Mouse (Mus musculus): ENCODE data around the gene Apex1.
"Not testable (repeated sequence)": the region's sequence is repeated elsewhere in the genome, so short reads cannot be mapped to it uniquely, and the experiment has no call there.

The Apex1 gene

DNA sequence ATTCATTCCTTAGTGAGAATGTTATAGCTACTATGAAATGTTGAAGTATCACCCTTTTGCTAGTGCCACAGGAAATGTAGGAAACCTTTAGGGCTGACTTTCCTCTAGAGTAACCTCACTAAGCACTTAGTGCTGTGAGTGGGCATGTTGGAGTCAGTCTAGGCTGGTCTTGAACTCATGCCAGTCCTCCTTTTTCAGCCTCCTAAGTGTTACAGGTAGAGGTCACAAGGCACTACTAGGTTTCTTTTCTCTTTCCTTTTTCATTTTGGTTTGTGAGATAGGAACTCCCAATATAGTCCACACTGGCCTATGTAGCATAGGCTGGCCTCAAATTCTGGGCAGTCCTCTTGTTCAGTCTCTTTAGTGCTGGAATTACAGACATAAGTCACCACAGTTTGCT, 29.4 kb upstream of the Apex1 start:
- peaks cover 34% of the 10 kb centered on the region for H3K4me1 ChIP-seq (replicated peaks; ENCODE audit: low read depth, low read length)
- TF ChIP-seq NANOG (IDR thresholded peaks at IDR 0.05; ENCODE audit: borderline replicate concordance, low read length) (no peak), CTCF (conservative IDR thresholded peaks at IDR 0.05; ENCODE audit: low read length) (no peak), POU5F1 (IDR thresholded peaks at IDR 0.05; ENCODE audit: borderline replicate concordance, low read length) (no peak)

DNA sequence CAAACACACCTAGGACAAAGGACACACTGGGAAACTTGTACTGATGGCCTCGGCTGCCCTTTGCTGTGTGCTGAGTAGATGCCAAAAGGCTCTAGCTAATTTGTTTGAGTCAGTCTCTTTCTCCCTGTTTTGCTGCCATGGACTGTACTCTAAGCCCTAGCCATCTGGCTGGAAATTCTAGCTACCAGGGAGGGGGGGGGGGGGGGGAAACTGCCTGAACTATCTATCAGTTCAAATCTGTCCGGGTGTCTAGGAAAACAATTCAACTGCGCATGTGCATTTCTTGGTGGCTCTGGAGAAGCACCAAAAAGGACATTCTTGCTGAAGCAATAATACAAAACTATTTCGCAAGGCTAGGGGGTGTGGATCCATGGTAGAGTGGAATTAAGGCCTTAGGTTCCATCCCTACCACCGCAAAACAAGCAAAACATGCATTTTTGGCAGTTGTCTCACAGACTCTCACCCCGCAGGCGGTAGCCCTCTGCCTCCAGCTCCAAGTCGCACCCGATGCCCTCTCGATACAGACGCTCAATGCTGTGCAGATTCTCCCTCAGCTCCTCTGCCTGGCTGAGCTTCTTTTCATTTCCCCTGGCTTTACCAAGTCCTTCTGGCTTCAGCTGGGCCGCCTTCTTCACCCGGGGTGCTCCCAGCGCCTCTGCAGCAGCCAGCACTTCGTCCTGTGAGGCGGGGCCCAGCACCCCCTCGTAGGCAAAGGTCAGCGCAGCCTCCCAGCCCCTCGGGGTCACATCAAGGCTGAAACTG, 28.6 kb upstream of the Apex1 start:
- Histone ChIP-seq H3K9me3 (ENCODE audit: low read length) (peaks cover 9% of the 10 kb centered on the region), H3K36me3 (ENCODE audit: insufficient read depth, low read length) (no peaks in the 10 kb centered on the region), H3K4me1 (replicated peaks; ENCODE audit: low read depth, low read length) (peaks cover 34% of the 10 kb centered on the region), H3K4me3 (replicated peaks; ENCODE audit: low read length) (peak overlapping the region; percentile 77), H3K27me3 (ENCODE audit: insufficient read depth, low read length) (peaks cover 53% of the 10 kb centered on the region)
- TF ChIP-seq CTCF (conservative IDR thresholded peaks at IDR 0.05; ENCODE audit: low read length) = no peak
- no peak for TF ChIP-seq POU5F1 (IDR thresholded peaks at IDR 0.05; ENCODE audit: borderline replicate concordance, low read length)
- no peak for TF ChIP-seq NANOG (IDR thresholded peaks at IDR 0.05; ENCODE audit: borderline replicate concordance, low read length)

More for the DNA sequence above, 29.4 kb upstream of the Apex1 start:
- peaks cover 4% of the 10 kb centered on the region; the same call in 1 of the 2 replicates for H3K9me3 ChIP-seq (ENCODE audit: low read length)
- no peak overlapping the region for H3K4me3 ChIP-seq (replicated peaks; ENCODE audit: low read length)
- peaks cover 53% of the 10 kb centered on the region for H3K27me3 ChIP-seq (ENCODE audit: insufficient read depth, low read length)
- no peaks in the 10 kb centered on the region for H3K36me3 ChIP-seq (ENCODE audit: insufficient read depth, low read length)

GRCm38 (mm10) chr14:50896747-50897373, 27.9 kb upstream of the Apex1 start:
- H3K36me3 ChIP-seq (ENCODE audit: insufficient read depth, low read length) = no peaks in the 10 kb centered on the region
- peak overlapping the region; percentile 77 for H3K4me3 ChIP-seq (replicated peaks; ENCODE audit: low read length)
- H3K4me1 ChIP-seq (replicated peaks; ENCODE audit: low read depth, low read length) = peaks cover 34% of the 10 kb centered on the region
- TF ChIP-seq NANOG (IDR thresholded peaks at IDR 0.05; ENCODE audit: borderline replicate concordance, low read length) (no peak), CTCF (conservative IDR thresholded peaks at IDR 0.05; ENCODE audit: low read length) (no peak), POU5F1 (IDR thresholded peaks at IDR 0.05; ENCODE audit: borderline replicate concordance, low read length) (no peak)
- peaks cover 53% of the 10 kb centered on the region for H3K27me3 ChIP-seq (ENCODE audit: insufficient read depth, low read length)
- peaks cover 9% of the 10 kb centered on the region for H3K9me3 ChIP-seq (ENCODE audit: low read length)

DNA sequence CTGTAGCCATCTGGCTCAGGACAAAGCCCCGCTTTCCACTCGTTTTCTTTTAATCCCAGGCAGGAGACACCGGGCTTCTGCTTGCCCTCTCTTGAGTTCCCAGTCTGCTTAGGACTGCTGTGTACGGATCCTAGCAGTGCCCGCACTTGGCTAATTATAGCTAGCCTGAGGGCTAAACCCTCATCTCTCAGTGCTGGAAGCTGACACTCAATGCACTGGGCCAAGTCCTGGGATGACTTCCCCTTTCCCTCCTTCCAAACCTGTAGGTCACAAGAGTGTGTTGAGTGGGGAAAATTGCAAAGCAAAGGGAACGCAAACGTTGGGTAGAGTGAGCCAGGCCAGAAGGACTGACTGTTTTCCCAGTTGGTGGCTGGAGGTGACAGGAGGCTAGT, 27.4 kb upstream of the Apex1 start, which contains the start of gene Klhl33:
Gene Klhl33, minus strand, starts transcription at position 134 of the 392 bp plus-strand sequence.
- H3K4me3 ChIP-seq (replicated peaks; ENCODE audit: low read length) = peak within 1 kb of the TSS; percentile 77
- no peaks in the 10 kb centered on the region for H3K36me3 ChIP-seq (ENCODE audit: insufficient read depth, low read length)
- TF ChIP-seq NANOG (IDR thresholded peaks at IDR 0.05; ENCODE audit: borderline replicate concordance, low read length) = no peak
- H3K27me3 ChIP-seq (ENCODE audit: insufficient read depth, low read length) = peaks cover 50% of the 10 kb centered on the region
- H3K4me1 ChIP-seq (replicated peaks; ENCODE audit: low read depth, low read length) = peaks cover 30% of the 10 kb centered on the region
- H3K9me3 ChIP-seq (ENCODE audit: low read length) = peaks cover 9% of the 10 kb centered on the region

GRCm38 (mm10) chr14:50897992-50898391, 26.8 kb upstream of the Apex1 start:
- Histone ChIP-seq H3K27me3 (ENCODE audit: insufficient read depth, low read length) (peaks cover 43% of the 10 kb centered on the region), H3K4me1 (replicated peaks; ENCODE audit: low read depth, low read length) (peaks cover 24% of the 10 kb centered on the region)
- H3K36me3 ChIP-seq (ENCODE audit: insufficient read depth, low read length); H3K9me3 ChIP-seq (ENCODE audit: low read length); H3K4me3 ChIP-seq (replicated peaks; ENCODE audit: low read length): not testable (repeated sequence)

DNA sequence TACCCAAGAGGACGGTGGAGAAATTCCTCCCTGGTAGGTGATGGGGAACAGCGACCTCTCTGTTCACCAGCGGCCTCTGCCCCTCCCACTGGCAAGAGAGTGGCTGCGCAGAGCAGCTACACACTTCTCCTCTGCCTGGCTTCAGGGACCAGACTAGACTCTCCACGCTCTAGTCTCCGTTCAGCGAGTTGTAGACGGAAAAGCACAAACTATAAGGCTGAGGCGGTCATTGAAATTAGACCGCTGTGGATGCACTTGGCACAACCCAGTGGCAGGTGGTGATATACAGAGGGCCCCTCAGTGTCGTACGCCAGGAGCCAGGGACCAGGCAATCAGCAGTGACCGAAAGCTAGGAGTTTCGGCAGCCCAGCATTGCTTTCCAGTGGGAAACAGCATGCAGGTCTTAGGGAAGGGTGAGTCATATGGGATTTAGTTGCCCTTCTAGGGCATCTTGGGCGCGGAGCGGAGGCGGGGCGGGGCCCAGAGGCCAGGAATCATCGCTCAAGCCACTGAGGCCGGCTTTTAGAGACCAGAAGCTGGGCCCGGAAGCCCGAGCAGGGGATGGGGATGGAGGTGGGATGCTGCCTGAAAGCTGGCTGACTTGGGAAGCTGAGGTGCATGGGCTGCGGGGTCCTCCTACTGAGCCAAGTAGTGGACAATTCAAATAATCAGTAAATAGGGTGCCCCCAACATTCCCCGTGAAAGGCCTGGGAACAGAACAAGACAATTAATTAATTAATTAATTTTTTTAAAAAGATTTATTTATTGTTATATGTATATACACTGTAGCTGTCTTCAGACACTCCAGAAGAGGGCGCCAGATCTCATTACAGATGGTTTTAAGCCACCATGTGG, 20.6 kb upstream of the Apex1 start:
- H3K4me1 ChIP-seq (replicated peaks; ENCODE audit: low read depth, low read length) = peaks cover 6% of the 10 kb centered on the region
- H3K36me3 ChIP-seq (ENCODE audit: insufficient read depth, low read length) = peaks cover 24% of the 10 kb centered on the region
- TF ChIP-seq POU5F1 (IDR thresholded peaks at IDR 0.05; ENCODE audit: borderline replicate concordance, low read length) = no peak
- peak; percentile 26 for TF ChIP-seq CTCF (conservative IDR thresholded peaks at IDR 0.05; ENCODE audit: low read length)
- no peak for TF ChIP-seq NANOG (IDR thresholded peaks at IDR 0.05; ENCODE audit: borderline replicate concordance, low read length)
- H3K27me3 ChIP-seq (ENCODE audit: insufficient read depth, low read length) = no peaks in the 10 kb centered on the region
- H3K4me3 ChIP-seq (replicated peaks; ENCODE audit: low read length) = peak overlapping the region; percentile 78
- H3K9me3 ChIP-seq (ENCODE audit: low read length) = peaks cover 9% of the 10 kb centered on the region

DNA sequence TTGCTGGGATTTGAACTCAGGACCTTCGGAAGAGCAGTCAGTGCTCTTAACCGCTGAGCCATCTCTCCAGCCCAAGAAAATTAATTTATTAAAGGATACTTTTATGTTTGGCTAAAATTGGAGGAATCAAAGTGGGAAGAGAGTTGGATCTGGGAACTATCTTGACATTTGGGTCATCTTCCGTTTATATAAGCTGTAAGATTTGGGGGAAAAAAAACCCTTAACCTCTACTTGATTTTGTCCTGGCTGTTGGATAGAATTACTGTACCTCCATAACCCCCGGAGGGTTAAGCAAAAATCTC, 20.0 kb upstream of the Apex1 start:
- H3K9me3 ChIP-seq (ENCODE audit: low read length) = peaks cover 9% of the 10 kb centered on the region
- no peak overlapping the region for H3K4me3 ChIP-seq (replicated peaks; ENCODE audit: low read length)
- no peak for TF ChIP-seq NANOG (IDR thresholded peaks at IDR 0.05; ENCODE audit: borderline replicate concordance, low read length)
- TF ChIP-seq CTCF (conservative IDR thresholded peaks at IDR 0.05; ENCODE audit: low read length) = 0 out of 2 replicates have a peak, but pooled peaks have one; percentile 12
- no peak for TF ChIP-seq POU5F1 (IDR thresholded peaks at IDR 0.05; ENCODE audit: borderline replicate concordance, low read length)
- peaks cover 25% of the 10 kb centered on the region for H3K36me3 ChIP-seq (ENCODE audit: insufficient read depth, low read length)
- peaks cover 8% of the 10 kb centered on the region for H3K4me1 ChIP-seq (replicated peaks; ENCODE audit: low read depth, low read length)
- no peaks in the 10 kb centered on the region for H3K27me3 ChIP-seq (ENCODE audit: insufficient read depth, low read length)

- not testable (repeated sequence) for H3K9me3 ChIP-seq (ENCODE audit: low read length); H3K4me3 ChIP-seq (replicated peaks; ENCODE audit: low read length); H3K27me3 ChIP-seq (ENCODE audit: insufficient read depth, low read length)
- Histone ChIP-seq H3K36me3 (ENCODE audit: insufficient read depth, low read length) (peaks cover 30% of the 10 kb centered on the region), H3K4me1 (replicated peaks; ENCODE audit: low read depth, low read length) (peaks cover 13% of the 10 kb centered on the region)
These were observed 19.4 kb upstream of the Apex1 start for GRCm38 (mm10) chr14:50905327-50905726.
